Mouse (Mus musculus) limb, embryonic 14.5 days (tissue): ENCODE measurements around the gene Zfp524. TPM values are rescaled to one million over a fixed set of nuclear protein-coding genes. Genes with fewer than 3 reads are reported as not detected.
A peak's percentile ranks its signal among the peaks of the same experiment; 100 is the strongest.

Experiments
- ATAC-seq: fragments of 200-750 bp; cut with Nextera tagmentation; 2 replicates; pipeline ENCODE4 v1.8.0; 2017; ENCODE audit warnings: low read depth, moderate number of reproducible peaks, moderate TSS enrichment; ENCODE audit not compliant: low FRiP score
- DNase-seq: peaks from one replicate; pipeline ENCODE4 v3.0.0-alpha.2; 2015; ENCODE audit warnings: low spot score
- H3K27ac ChIP-seq: fragments of 300-500 bp; sonication (generic); replicated peaks from 2 replicates; pipeline ENCODE4 v1.5.1; 2014; ENCODE audit warnings: low read depth, mild to moderate bottlenecking, low read length, moderate library complexity, mixed read lengths
- H3K27me3 ChIP-seq: fragments of 300-500 bp; sonication (generic); 2 replicates; pipeline ENCODE4 v1.6.1; 2014; ENCODE audit warnings: low read length, mixed read lengths; ENCODE audit not compliant: control insufficient read depth, insufficient read depth
- H3K36me3 ChIP-seq: fragments of 300-500 bp; sonication (generic); 2 replicates; pipeline ENCODE4 v1.6.1; 2014; ENCODE audit warnings: mild to moderate bottlenecking, low read length, moderate library complexity, mixed read lengths; ENCODE audit not compliant: control insufficient read depth, insufficient read depth
- H3K4me1 ChIP-seq: fragments of 300-500 bp; sonication (generic); 2 replicates; pipeline ENCODE4 v1.6.1; 2014; ENCODE audit warnings: antibody characterized with exemption, low read length, mixed read lengths; ENCODE audit not compliant: control insufficient read depth, insufficient read depth
- H3K4me2 ChIP-seq: fragments of 300-500 bp; sonication (generic); replicated peaks from 2 replicates; pipeline ENCODE4 v1.6.1; 2014; ENCODE audit warnings: low read depth, mild to moderate bottlenecking, low read length, moderate library complexity; ENCODE audit not compliant: severe bottlenecking
- H3K4me3 ChIP-seq: fragments of 300-500 bp; sonication (generic); replicated peaks from 2 replicates; pipeline ENCODE4 v1.5.1; 2014; ENCODE audit warnings: low read length
- H3K9ac ChIP-seq: fragments of 300-500 bp; sonication (generic); 2 replicates; pipeline ENCODE4 v1.6.1; 2014; ENCODE audit warnings: mild to moderate bottlenecking, low read depth, low read length, moderate library complexity; ENCODE audit not compliant: severe bottlenecking
- H3K9me3 ChIP-seq: fragments of 300-500 bp; sonication (generic); 2 replicates; pipeline ENCODE4 v1.6.1; 2016; ENCODE audit warnings: low read length; ENCODE audit not compliant: control insufficient read depth
- POLR2A ChIP-seq: fragments of 200-500 bp; IDR thresholded peaks from 2 replicates; pipeline ENCODE4 v1.8.0; 2012; ENCODE audit warnings: inconsistent platforms, mild to moderate bottlenecking, moderate library complexity, borderline replicate concordance; ENCODE audit not compliant: insufficient read depth, insufficient read length; ENCODE audit errors: extremely low read depth
- WGBS: fragments of 180-500 bp; shearing (Covaris S2); extraction: QIAGEN DNeasy Blood & Tissue Kit; methylation state at CpG from one replicate; pipeline ENCODE4 v1.1.7; 2014; 5-methylcytosine and 5-hydroxymethylcytosine counted together
- polyA plus RNA-seq, 2 experiments: library from polyadenylated mRNA; depleted of rRNA in 1 of 2; stranded (reverse) in 1 of 2; unstranded in 1 of 2; fragments of >200 nt; fragmentation: Nextera tagmentation in 1 of 2; extraction: Ambion mirVana in 1 of 2; gene quantifications; 2 replicates each; pipeline versions ENCODE4 v1.2.1 to v1.2.3; 2012 to 2014

Gene Zfp524
- polyA plus RNA-seq, 2 experiments, result 12.1 to 17.0 TPM

DNA sequence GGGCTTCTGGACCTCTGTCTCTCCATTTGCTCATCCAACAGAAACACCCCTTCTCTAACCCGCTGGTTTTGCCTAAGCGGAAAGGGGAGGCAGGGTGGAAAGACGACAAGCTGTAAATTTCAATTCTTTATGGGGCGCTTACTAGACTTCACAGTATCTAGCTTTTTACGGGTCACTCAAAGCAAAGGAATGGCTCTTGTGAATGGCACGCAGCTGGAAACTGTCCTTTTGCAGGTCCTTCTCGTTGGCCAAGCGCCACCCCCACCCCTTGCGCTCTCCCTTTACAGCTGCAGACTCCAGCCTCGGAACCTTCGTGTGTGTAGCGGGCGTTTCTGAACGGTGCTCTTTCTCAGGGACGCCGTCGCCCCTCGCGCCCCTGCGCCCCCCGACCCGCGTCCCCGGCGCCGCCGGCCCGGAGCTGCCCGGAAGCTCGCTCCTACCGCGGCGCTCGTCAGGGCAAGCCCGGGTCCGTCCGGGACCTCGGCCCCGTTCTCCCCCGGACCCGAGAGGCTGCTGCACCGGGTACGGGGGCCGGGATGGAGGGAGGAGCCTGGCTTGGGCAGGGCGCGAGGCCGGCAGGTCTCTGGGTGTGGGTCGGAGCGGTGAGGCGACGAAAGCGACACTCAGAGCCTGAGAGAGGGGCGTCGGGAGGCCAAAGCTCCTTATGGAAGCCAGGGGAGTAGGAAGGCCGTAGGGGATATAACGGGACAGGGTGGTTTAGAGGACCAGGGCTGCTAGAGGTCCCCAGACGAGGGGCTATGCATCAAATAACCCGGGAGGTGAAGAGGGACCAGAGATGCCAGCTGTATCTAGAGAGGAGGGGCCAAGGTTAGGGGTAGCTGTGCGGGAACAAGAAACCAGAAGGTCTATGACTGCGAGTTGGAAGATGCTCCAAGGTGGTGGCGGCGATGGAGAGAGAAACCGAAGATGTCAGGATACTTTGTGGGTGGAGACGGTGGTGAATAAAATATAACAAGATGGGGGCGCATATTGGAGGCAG lies 37.3 kb downstream of the Zfp524 start, which contains the start of gene Zfp580:
TSS of gene Zfp580 (plus strand) at position 346 of the 1,000 bp plus-strand sequence.
- Histone ChIP-seq H3K36me3 (no peaks in the 10 kb centered on the region), H3K4me2 (peak within 1 kb of the TSS; percentile 94), H3K27me3 (peaks cover 48% of the 10 kb centered on the region), H3K4me1 (peaks cover 34% of the 10 kb centered on the region), H3K27ac (peak within 1 kb of the TSS; percentile 53), H3K9ac (peak within 1 kb of the TSS; percentile 92), H3K4me3 (peak within 1 kb of the TSS; percentile 81), H3K9me3 (no peaks in the 10 kb centered on the region)
- TF ChIP-seq POLR2A, result 0 out of 2 replicates have a peak, but pooled peaks have one; percentile 34
- WGBS, result 2% methylated on average over 63 of the region's 65 CpGs
- DNase-seq, result peak; percentile 57
- peak; percentile 84 for ATAC-seq

DNA sequence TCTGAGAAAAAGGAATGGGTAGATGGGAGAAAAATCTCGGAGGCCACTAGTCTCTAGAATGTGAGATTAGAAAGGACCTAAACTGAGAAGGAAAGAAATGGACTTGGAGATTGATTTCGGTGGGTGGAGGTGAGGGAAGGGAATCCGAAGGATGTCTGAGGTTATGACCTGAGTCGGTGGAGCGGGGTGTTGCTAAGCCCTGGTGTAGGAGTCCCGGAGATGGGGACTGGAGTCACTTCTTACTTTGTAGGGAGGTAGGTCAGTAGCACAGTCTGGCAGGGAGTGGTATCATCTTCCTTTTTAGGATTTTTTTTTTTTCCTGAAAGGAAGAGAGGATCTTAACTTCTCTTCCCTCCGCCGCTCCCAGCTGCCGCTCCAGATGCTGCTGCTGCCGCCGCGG lies 38.2 kb downstream of the Zfp524 start:
- Histone ChIP-seq H3K4me3 (peak overlapping the region; percentile 81), H3K9me3 (no peaks in the 10 kb centered on the region), H3K4me1 (peaks cover 37% of the 10 kb centered on the region), H3K27ac (no peak overlapping the region), H3K4me2 (peak overlapping the region; percentile 94), H3K36me3 (no peaks in the 10 kb centered on the region), H3K27me3 (peaks cover 55% of the 10 kb centered on the region), H3K9ac (peak overlapping the region; percentile 92)
- ATAC-seq (no peak), DNase-seq (no peak)
- 2% methylated on average over 12 of the region's 12 CpGs for whole genome bisulfite sequencing
- no peak for TF ChIP-seq POLR2A

- Histone ChIP-seq H3K4me1 (peaks cover 40% of the 10 kb centered on the region), H3K27ac (no peak overlapping the region), H3K9me3 (no peaks in the 10 kb centered on the region), H3K9ac (peak overlapping the region; percentile 92), H3K4me3 (peak overlapping the region; percentile 81), H3K4me2 (peak overlapping the region; percentile 94), H3K27me3 (peaks cover 55% of the 10 kb centered on the region), H3K36me3 (no peaks in the 10 kb centered on the region)
- no peak for ATAC-seq
- TF ChIP-seq POLR2A, result no peak
- no peak for DNase-seq
- WGBS, result 3% methylated on average over 43 of the region's 45 CpGs
These were observed 38.7 kb downstream of the Zfp524 start for GRCm38 (mm10) chr7:5052931-5053343.

DNA sequence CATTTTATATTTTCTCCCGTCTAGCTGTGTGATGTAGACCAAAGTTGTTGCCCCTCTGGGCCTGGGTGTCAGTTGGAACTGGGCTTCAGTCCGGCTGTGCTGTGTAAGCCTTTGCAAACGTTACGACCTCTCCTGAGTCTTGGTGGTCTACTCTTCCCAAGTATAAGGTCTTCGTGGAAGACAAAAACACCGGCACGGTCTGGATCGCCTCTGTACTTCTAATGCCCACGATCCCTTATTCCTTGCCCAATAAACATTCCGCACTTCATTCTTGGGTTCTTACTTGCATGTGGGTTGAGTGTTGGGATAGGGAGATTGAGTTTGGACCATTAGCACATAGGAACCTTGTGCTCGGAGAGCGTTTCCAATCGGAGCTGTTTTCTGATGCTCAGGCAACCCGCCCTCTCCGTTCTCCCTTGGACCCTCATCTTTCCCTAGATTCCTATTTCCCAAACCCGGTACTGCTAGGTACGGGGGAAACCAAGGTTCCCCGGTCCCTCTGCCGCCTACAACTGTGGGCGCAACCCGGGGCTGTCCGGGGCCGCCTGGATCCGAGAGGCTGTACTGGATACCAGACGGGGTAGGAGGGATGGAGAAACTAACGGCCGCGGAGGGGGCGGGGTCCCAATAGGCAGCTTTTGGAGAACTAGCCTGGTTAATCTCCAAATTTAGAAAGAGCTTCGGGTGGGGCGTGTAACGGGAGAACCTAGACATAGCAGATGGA lies 39.4 kb downstream of the Zfp524 start:
- Histone ChIP-seq H3K27ac (no peak overlapping the region), H3K4me3 (peak overlapping the region; percentile 81), H3K9ac (peak overlapping the region; percentile 92), H3K9me3 (no peaks in the 10 kb centered on the region), H3K36me3 (no peaks in the 10 kb centered on the region), H3K4me2 (peak overlapping the region; percentile 94), H3K27me3 (peaks cover 55% of the 10 kb centered on the region), H3K4me1 (peaks cover 40% of the 10 kb centered on the region)
- 12% methylated on average over 32 of the region's 32 CpGs for WGBS
- ATAC-seq (no peak), DNase-seq (peak; percentile 43)
- no peak for TF ChIP-seq POLR2A
